Mouse (Mus musculus) cerebellum, adult 2 months (tissue): ENCODE results near the gene Slit2. TPM values are rescaled to one million over a fixed set of nuclear protein-coding genes. Genes with fewer than 3 reads are reported as not detected.

Experiments used
- DNase-seq, 2 experiments: peaks; one replicate each; pipeline ENCODE4 v3.0.0; 2021
- H3K27ac ChIP-seq: fragments of 200-500 bp; 2 replicates; pipeline ENCODE4 v1.5.1; 2012; ENCODE audit warnings: low read length, control low read depth, inconsistent platforms; ENCODE audit not compliant: insufficient read depth
- H3K27me3 ChIP-seq: fragments of 200-500 bp; 2 replicates; pipeline ENCODE4 v1.6.1; 2012; ENCODE audit warnings: inconsistent platforms, mild to moderate bottlenecking, low read length, moderate library complexity; ENCODE audit not compliant: control insufficient read depth, insufficient read depth
- H3K4me1 ChIP-seq: fragments of 200-500 bp; 2 replicates; pipeline ENCODE4 v1.6.1; 2011; ENCODE audit warnings: low read length; ENCODE audit not compliant: control insufficient read depth, insufficient read depth
- H3K4me3 ChIP-seq: fragments of 200-500 bp; replicated peaks from 2 replicates; pipeline ENCODE3; 2011; ENCODE audit warnings: mild to moderate bottlenecking, low read depth, low read length, control low read depth; ENCODE audit not compliant: insufficient read depth
- CTCF ChIP-seq: fragments of 200-500 bp; IDR thresholded peaks from 2 replicates; pipeline ENCODE4 v1.5.1; 2011; ENCODE audit warnings: low read depth, mild to moderate bottlenecking, control low read depth, low read length, moderate library complexity, borderline replicate concordance; ENCODE audit not compliant: insufficient read depth
- POLR2A ChIP-seq: fragments of 200-500 bp; IDR thresholded peaks from 2 replicates; pipeline ENCODE4 v1.6.1; 2011; ENCODE audit warnings: low read length, control low read depth, borderline replicate concordance; ENCODE audit not compliant: insufficient read depth
- WGBS: fragments of 180-500 bp; shearing (Covaris S2); methylation state at CpG from one replicate; pipeline ENCODE4 v1.1.7; 2018; 5-methylcytosine and 5-hydroxymethylcytosine counted together
- polyA plus RNA-seq: library from polyadenylated mRNA; depleted of rRNA; stranded (reverse); fragments of >200 nt; gene quantifications from 2 replicates; pipeline ENCODE4 v1.2.3, GENCODE M21; 2012

The Slit2 gene
- polyA plus RNA-seq, 1 experiment: 6.0 TPM

GRCm38 (mm10) chr5:48138849-48139487 lies 156.0 kb downstream of the Slit2 start:
- Histone ChIP-seq H3K4me1 (no peaks in the 10 kb centered on the region), H3K4me3 (no peak overlapping the region), H3K27me3 (no peaks in the 10 kb centered on the region), H3K27ac (no peak overlapping the region)
- no peak for DNase-seq
- 23% methylated on average over 8 of the region's 8 CpGs for WGBS
- TF ChIP-seq POLR2A (no peak), CTCF (no peak)

- H3K27ac ChIP-seq: no peak overlapping the region
- TF ChIP-seq POLR2A (no peak), CTCF (no peak)
- H3K27me3 ChIP-seq: no peaks in the 10 kb centered on the region
- 32% methylated on average over 6 of the region's 6 CpGs for WGBS
- H3K4me1 ChIP-seq: no peaks in the 10 kb centered on the region
- DNase-seq: no peak
- H3K4me3 ChIP-seq: no peak overlapping the region
Observed at GRCm38 (mm10) chr5:48139488-48139862, 156.5 kb downstream of the Slit2 start.

- H3K27me3 ChIP-seq: no peaks in the 10 kb centered on the region
- no peak for TF ChIP-seq POLR2A
- TF ChIP-seq CTCF: no peak
- H3K4me3 ChIP-seq: no peak overlapping the region
- DNase-seq: no peak
- WGBS: 88% methylated on average over 2 of the region's 2 CpGs
- no peak overlapping the region for H3K27ac ChIP-seq
- no peaks in the 10 kb centered on the region for H3K4me1 ChIP-seq
Observed at GRCm38 (mm10) chr5:48146082-48146481, 163.1 kb downstream of the Slit2 start.

- Histone ChIP-seq H3K4me3 (no peak overlapping the region), H3K4me1 (no peaks in the 10 kb centered on the region), H3K27ac (no peak overlapping the region), H3K27me3 (no peaks in the 10 kb centered on the region)
- 92% methylated on average over 3 of the region's 3 CpGs for WGBS
- DNase-seq: no peak
- TF ChIP-seq CTCF (no peak), POLR2A (no peak)
Observed at GRCm38 (mm10) chr5:48160829-48161228, 177.9 kb downstream of the Slit2 start.

GRCm38 (mm10) chr5:48181646-48182302 lies 198.8 kb downstream of the Slit2 start:
- DNase-seq: no peak
- 71% methylated on average over 9 of the region's 9 CpGs for WGBS
- no peaks in the 10 kb centered on the region for H3K4me1 ChIP-seq
- no peak for TF ChIP-seq CTCF
- TF ChIP-seq POLR2A: no peak
- no peak overlapping the region for H3K27ac ChIP-seq
- H3K27me3 ChIP-seq: no peaks in the 10 kb centered on the region
- no peak overlapping the region for H3K4me3 ChIP-seq

- no peak for DNase-seq
Observed at GRCm38 (mm10) chr5:48184358-48184757, 201.4 kb downstream of the Slit2 start.

GRCm38 (mm10) chr5:48187819-48188218 lies 204.9 kb downstream of the Slit2 start:
- no peak for DNase-seq
- no peaks in the 10 kb centered on the region for H3K27me3 ChIP-seq
- TF ChIP-seq POLR2A: no peak
- no peak for TF ChIP-seq CTCF
- 86% methylated on average over 4 of the region's 4 CpGs for WGBS
- no peaks in the 10 kb centered on the region for H3K4me1 ChIP-seq
- H3K27ac ChIP-seq: no peak overlapping the region
- no peak overlapping the region for H3K4me3 ChIP-seq

More at GRCm38 (mm10) chr5:48184358-48184757, 201.4 kb downstream of the Slit2 start:
- H3K4me1 ChIP-seq: no peaks in the 10 kb centered on the region
- no peak overlapping the region for H3K4me3 ChIP-seq
- no peaks in the 10 kb centered on the region for H3K27me3 ChIP-seq
- H3K27ac ChIP-seq: no peak overlapping the region
- no peak for TF ChIP-seq POLR2A
- TF ChIP-seq CTCF: no peak
- WGBS: 93% methylated on average over 8 of the region's 8 CpGs

GRCm38 (mm10) chr5:48199380-48199779 lies 216.4 kb downstream of the Slit2 start:
- H3K27me3 ChIP-seq: no peaks in the 10 kb centered on the region
- TF ChIP-seq CTCF (no peak), POLR2A (no peak)
- no peaks in the 10 kb centered on the region for H3K4me1 ChIP-seq
- DNase-seq: no peak
- no peak overlapping the region for H3K27ac ChIP-seq
- H3K4me3 ChIP-seq: no peak overlapping the region
